Mouse (Mus musculus): ENCODE measurements around the gene Nr2c2.

Nr2c2 gene

GRCm38 (mm10) chr6:92091767-92092489 is 738 bp downstream of the Nr2c2 start:
- POLR2A ChIA-PET, result interaction anchor here in 3 of 4 experiments (0.7 to 2.2 kb wide), 14 partner anchors 9 to 421 kb away, joined by 3 to 13 read pairs (median 3); no protein-coding TSS in a partner anchor
- CTCF ChIA-PET, result interaction anchor here in 2 of 4 experiments (0.8 to 1.2 kb wide), 2 partner anchors 9 kb away, joined by 3 to 5 read pairs; no protein-coding TSS in a partner anchor

- ChIA-PET CTCF (interaction anchor here in 2 of 4 experiments (0.8 to 1.2 kb wide), 2 partner anchors 8 kb away, joined by 3 to 5 read pairs; no protein-coding TSS in a partner anchor), POLR2A (interaction anchor here in 3 of 4 experiments (0.6 to 2.2 kb wide), 12 partner anchors 9 to 1732 kb away, joined by 3 to 13 read pairs (median 3); no protein-coding TSS in a partner anchor)
Measured at GRCm38 (mm10) chr6:92092737-92093136, 1.5 kb downstream of the Nr2c2 start.

GRCm38 (mm10) chr6:92093869-92094268 is 2.7 kb downstream of the Nr2c2 start:
- POLR2A ChIA-PET, result interaction anchor here in 2 of 4 experiments (0.6 to 2.2 kb wide), 4 partner anchors 10 to 387 kb away, joined by 3 to 7 read pairs (median 4); no protein-coding TSS in a partner anchor
- CTCF ChIA-PET, result no interaction called here

- ChIA-PET POLR2A (interaction anchor here in 3 of 4 experiments (0.7 to 2.6 kb wide), 11 partner anchors 8 to 168 kb away, joined by 3 to 13 read pairs (median 4); partner anchors contain the start of gene Nr2c2 (in 3 of the 3)), CTCF (interaction anchor here (0.6 to 1.8 kb wide), 17 partner anchors 8 to 557 kb away, joined by 3 to 18 read pairs (median 5); partner anchors contain the start of gene Nr2c2 (in 1 of the 4))
Measured at GRCm38 (mm10) chr6:92100679-92101360, 9.6 kb downstream of the Nr2c2 start.

- ChIA-PET POLR2A (no interaction called here), CTCF (interaction anchor here in 1 of 4 experiments (1.2 kb wide), 1 partner anchor 24 kb away, joined by 3 read pairs; no protein-coding TSS in a partner anchor)
Measured at GRCm38 (mm10) chr6:92124547-92124946, 33.4 kb downstream of the Nr2c2 start.

GRCm38 (mm10) chr6:92126861-92127468 is 35.8 kb downstream of the Nr2c2 start:
- CTCF ChIA-PET, result no interaction called here

GRCm38 (mm10) chr6:92131456-92131855 is 40.3 kb downstream of the Nr2c2 start:
- POLR2A ChIA-PET, result interaction anchor here in 1 of 4 experiments (0.5 to 0.7 kb wide), 2 partner anchors 244 to 378 kb away, joined by 3 to 4 read pairs; no protein-coding TSS in a partner anchor
- CTCF ChIA-PET, result interaction anchor here in 1 of 4 experiments (1.2 kb wide), 1 partner anchor 30 kb away, joined by 3 read pairs; no protein-coding TSS in a partner anchor

More at GRCm38 (mm10) chr6:92126861-92127468, 35.8 kb downstream of the Nr2c2 start:
- POLR2A ChIA-PET, result interaction anchor here in 3 of 4 experiments (0.6 to 1.6 kb wide), 4 partner anchors 10 to 214 kb away, joined by 3 to 4 read pairs (median 4); no protein-coding TSS in a partner anchor

GRCm38 (mm10) chr6:92132021-92132911 is 41.1 kb downstream of the Nr2c2 start:
- ChIA-PET CTCF (no interaction called here), POLR2A (interaction anchor here in 1 of 4 experiments (0.5 kb wide), 1 partner anchor 377 kb away, joined by 4 read pairs; no protein-coding TSS in a partner anchor)

- CTCF ChIA-PET, result no interaction called here
- POLR2A ChIA-PET, result no interaction called here
Measured at GRCm38 (mm10) chr6:92133617-92134016, 42.4 kb downstream of the Nr2c2 start.

GRCm38 (mm10) chr6:92136356-92136755 is 45.2 kb downstream of the Nr2c2 start:
- POLR2A ChIA-PET, result interaction anchor here in 1 of 4 experiments (0.7 to 1.9 kb wide), 3 partner anchors 9 to 1736 kb away, joined by 3 to 4 read pairs (median 4); no protein-coding TSS in a partner anchor
- CTCF ChIA-PET, result interaction anchor here in 1 of 4 experiments (0.7 kb wide), 1 partner anchor 21 kb away, joined by 4 read pairs; no protein-coding TSS in a partner anchor

- ChIA-PET CTCF (no interaction called here), POLR2A (no interaction called here)
Measured at GRCm38 (mm10) chr6:92145881-92146280, 54.7 kb downstream of the Nr2c2 start.

GRCm38 (mm10) chr6:92153774-92154173 is 62.6 kb downstream of the Nr2c2 start:
- ChIA-PET CTCF (interaction anchor here in 3 of 4 experiments (0.5 to 1.0 kb wide), 3 partner anchors 65 to 574 kb away, joined by 3 to 4 read pairs (median 4); no protein-coding TSS in a partner anchor), POLR2A (interaction anchor here in 2 of 4 experiments (0.7 to 1.6 kb wide), 7 partner anchors 10 to 396 kb away, joined by 3 to 6 read pairs (median 3); no protein-coding TSS in a partner anchor)

- POLR2A ChIA-PET, result interaction anchor here in 1 of 4 experiments (1.2 kb wide), 1 partner anchor 12 kb away, joined by 4 read pairs; no protein-coding TSS in a partner anchor
- CTCF ChIA-PET, result no interaction called here
Measured at GRCm38 (mm10) chr6:92158801-92159200, 67.6 kb downstream of the Nr2c2 start.

- CTCF ChIA-PET, result interaction anchor here in 1 of 4 experiments (0.5 kb wide), 1 partner anchor 222 kb away, joined by 5 read pairs; no protein-coding TSS in a partner anchor
- POLR2A ChIA-PET, result interaction anchor here in 1 of 4 experiments (0.8 to 1.5 kb wide), 5 partner anchors 8 to 17 kb away, joined by 3 to 6 read pairs (median 3); no protein-coding TSS in a partner anchor
Measured at GRCm38 (mm10) chr6:92162724-92163123, 71.5 kb downstream of the Nr2c2 start.

GRCm38 (mm10) chr6:92176450-92176849 is 85.3 kb downstream of the Nr2c2 start:
- ChIA-PET CTCF (no interaction called here), POLR2A (interaction anchor here in 2 of 4 experiments (1.0 to 1.4 kb wide), 3 partner anchors 23 to 87 kb away, joined by 3 to 6 read pairs (median 3); no protein-coding TSS in a partner anchor)

- POLR2A ChIA-PET, result interaction anchor here in 1 of 4 experiments (0.6 to 1.3 kb wide), 3 partner anchors 9 to 45 kb away, joined by 3 read pairs; no protein-coding TSS in a partner anchor
- CTCF ChIA-PET, result interaction anchor here in 1 of 4 experiments (0.6 kb wide), 1 partner anchor 1076 kb away, joined by 3 read pairs; no protein-coding TSS in a partner anchor
Measured at GRCm38 (mm10) chr6:92183621-92184131, 92.5 kb downstream of the Nr2c2 start, which contains the start of gene Mrps25. Gene Mrps25 (minus strand): TSS chr6:92184033.

GRCm38 (mm10) chr6:92184178-92184577 is 93.0 kb downstream of the Nr2c2 start:
- ChIA-PET POLR2A (interaction anchor here in 2 of 4 experiments (0.6 to 1.3 kb wide), 5 partner anchors 9 to 85 kb away, joined by 3 read pairs; no protein-coding TSS in a partner anchor), CTCF (interaction anchor here in 2 of 4 experiments (0.6 kb wide), 2 partner anchors 85 to 1076 kb away, joined by 3 read pairs; no protein-coding TSS in a partner anchor)

Measured in embryonic stem cell, embryonic (primary cell).